Mouse (Mus musculus): Measurements from ENCODE around the gene Grap.
A peak's percentile ranks its signal among the peaks of the same experiment; 100 is the strongest.
"Not testable (repeated sequence)": the region's sequence is repeated elsewhere in the genome, so short reads cannot be mapped to it uniquely, and the experiment has no call there.

Gene Grap

GRCm38 (mm10) chr11:61640585-61640984, 12.5 kb upstream of the Grap start:
- DNase-seq, result not testable (repeated sequence)

DNA sequence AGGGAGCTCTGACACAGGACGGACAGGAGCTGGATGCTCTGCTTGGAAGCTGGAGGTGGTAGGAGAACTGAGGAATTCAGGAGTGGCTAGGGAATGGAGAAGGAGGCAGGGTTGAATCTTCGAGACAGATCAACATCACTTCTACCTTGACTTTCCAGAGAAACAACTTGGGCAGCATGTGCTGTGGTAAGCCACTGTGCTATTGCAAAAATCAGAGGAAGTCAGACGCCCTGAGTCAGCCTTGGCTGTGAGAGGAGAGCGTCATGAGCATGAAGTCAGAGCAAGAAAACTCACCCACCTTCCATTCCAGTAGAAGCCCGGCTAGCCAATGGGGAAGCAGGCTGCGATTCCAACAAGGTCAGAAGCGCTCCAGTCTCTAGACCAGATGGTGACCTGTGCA, 11.0 kb upstream of the Grap start:
- DNase-seq, result no peak

DNA sequence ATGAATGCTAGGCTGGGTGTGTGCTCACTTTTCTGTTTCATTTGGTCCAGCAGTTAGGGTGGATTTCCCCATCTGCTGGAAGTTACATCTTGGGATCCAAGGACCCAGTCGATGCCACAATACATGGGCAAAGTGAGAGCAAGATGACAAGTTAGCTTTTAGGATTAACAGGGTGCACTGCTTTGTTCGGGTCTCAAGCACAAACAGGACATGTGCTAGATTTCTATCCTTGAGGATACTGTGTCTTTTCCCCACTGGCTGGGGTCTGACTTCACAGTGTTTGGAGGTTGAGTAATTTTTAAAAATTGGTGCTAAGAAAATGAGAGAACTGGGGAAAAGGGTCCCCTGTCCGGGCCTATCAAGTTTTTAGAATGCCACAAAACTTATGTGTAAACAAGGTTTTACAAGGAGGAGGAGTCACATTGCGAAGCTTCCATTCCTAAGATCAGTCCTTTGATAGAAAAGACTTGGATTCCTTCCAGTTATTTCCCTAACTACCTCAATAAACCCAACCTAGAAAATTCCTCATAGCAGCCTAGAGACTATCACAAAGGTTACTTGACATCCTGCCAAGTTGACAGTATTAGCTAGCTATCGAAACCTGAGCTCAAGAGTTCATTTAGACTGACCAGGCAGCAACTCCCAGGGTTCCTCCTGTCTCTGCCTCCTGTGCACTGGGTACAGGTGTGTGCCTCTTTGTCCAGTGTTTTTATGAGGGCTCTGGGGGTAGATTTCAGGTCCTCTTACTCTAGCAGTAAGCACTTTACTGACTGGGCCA, 9.7 kb upstream of the Grap start:
- no peak for DNase-seq

DNA sequence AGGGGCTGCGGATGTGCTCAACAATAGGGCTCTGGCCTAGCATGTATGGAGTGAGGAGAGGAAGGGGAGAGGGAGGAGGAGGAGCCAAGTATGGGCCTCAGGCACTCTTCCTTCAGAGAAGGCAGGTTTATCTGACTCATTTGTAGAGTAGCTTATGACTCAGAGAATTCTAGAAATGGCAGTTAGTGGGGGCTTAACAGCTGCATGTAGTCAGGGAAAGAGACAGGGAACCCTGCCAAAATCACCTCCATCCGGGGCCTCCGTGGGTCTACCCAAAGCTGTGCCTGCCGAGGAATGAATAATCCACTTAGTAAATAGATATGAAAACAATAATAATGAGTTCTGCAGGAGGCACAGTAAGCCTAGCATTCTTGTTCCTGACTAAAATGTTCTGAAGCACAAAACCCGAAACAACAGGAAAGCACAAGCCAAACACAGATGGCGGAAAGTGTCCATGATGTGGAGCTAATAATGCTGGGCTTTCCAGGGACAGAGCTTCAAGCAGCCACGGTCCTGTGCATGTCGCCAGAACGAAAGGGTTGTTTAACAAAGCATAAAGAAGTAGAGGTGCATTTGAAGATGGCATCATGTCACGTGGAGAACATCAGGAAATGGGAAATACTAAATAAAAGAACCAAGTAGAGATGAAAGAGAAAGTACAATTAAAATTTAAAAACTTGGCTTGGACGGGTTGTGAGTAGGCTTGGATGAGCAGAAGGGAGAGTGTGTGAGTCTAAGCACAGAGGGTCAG, 8.3 kb upstream of the Grap start:
- no peak for DNase-seq

- no peak for DNase-seq
Observed at GRCm38 (mm10) chr11:61645357-61645857, 7.7 kb upstream of the Grap start.

DNA sequence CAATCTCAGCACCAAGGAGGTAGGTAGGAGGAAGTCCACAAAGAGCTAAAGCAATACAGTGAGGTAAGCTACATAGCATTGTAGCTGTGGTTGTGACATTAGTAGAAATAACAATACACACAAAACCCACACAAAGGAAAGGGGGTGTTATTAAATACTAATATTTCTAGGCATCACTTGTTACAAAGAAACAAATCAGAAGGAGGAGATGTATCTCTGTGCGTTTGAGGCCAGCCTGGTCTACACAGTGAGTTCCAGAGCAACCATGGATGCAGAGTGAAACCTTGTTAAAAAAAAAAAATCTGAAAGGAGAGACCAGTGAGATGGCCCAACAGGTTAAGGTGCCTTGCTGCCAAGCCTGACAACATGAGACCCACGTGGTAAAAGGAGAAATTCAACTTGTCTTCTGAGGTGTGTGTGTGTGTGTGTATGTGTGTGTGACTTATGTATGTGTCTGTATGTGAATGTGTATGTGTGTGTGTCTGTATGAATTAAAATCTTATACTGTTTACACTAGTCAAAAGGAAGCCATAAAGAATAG, 6.5 kb upstream of the Grap start:
- no peak for DNase-seq

DNA sequence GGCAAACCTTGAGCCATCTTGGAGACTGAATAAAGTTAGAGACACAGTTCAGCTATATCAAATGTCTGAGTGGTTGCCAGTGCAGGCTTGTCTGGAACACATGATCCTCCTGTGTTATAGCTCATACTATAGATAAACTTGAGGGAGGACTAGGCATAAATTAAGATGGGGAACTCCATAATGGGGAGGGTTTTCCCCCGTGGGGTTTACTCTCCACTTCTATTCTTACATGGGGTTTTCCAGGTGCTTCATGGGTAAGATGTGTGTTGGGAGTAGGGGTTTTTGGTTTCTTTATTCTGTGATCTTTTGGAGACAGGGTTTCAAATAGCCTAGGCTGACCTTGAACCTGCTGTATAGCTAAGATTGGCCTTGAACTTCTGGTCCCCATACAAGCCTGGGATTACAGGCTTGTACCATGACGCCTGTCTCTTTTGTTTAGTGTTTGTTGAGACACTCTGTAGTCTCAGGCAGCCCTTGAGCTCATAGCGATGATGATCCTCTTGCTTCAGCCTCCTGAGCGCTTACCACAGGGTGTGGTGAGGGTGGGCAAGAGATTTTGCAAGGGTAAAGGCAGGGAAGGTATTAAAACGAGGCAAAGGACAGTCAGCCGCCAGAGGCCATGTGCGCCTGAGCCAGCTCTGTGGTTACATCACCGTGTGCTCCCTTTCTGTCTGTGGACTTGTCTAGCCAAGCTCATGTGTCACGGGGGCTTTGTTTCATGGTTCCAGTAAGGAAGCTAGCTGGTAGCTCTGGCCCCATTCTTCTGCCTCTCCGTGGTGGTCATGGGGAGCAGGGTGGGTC, 5.8 kb upstream of the Grap start:
- DNase-seq, result no peak

DNA sequence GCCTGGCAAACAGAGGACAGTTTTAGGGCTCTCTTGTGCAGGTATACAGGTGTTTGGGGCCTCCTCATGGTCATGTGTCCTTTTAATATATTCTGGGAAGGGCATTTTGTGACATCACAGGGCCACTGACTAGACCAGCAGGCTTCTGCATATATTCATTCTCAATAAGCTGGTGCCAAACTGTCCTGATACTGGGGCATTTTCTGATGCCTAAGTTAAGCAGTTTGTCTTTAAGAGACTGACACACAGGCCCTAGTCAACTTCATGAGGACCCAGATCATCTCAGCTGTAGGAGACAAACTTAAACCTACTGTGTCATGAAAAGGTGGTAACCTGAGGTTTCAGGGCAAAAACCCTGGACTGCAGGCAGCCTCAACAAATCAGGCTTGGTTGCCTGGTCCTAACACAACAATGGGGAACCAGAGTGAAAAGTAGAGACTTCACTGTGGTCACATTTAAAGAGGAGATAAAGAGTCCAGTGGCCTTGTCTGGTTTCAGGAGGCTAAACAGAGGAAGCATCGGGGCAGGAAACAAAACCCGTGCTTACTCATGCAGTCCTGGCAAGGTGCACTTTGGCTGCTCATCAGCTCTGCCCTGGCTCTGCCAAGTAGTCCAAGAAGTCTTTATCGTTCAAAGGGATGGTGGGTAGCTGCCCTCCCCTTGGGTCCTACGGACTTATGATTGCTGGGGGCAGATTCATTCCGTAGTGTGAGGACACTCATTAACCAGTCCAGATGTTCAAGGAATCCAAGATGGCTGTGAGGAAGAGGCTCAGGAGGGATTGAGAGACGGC, 4.9 kb upstream of the Grap start:
- peak; percentile 49 for DNase-seq

- no peak for DNase-seq
Observed at GRCm38 (mm10) chr11:61648749-61649115, 4.3 kb upstream of the Grap start.

DNA sequence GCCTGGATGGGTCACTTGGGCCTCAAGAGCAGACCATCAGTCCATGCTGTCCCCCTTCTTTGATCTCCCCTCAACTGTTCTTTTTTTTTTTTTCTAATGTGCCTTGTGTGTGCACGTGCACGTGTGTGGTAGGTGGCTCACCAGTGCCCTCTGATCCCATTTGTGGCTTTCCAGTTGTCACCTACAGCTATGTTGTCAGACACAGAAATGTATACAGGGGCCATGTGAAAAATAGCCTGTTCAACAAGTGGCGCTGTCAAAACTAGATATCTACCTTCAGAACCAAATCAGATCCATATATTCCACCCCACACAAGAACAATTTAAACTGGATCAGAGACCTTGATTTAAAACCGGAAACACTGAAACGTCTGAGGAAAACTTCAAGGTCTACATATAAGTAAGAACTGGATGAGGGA, 3.9 kb upstream of the Grap start:
- no peak for DNase-seq

DNA sequence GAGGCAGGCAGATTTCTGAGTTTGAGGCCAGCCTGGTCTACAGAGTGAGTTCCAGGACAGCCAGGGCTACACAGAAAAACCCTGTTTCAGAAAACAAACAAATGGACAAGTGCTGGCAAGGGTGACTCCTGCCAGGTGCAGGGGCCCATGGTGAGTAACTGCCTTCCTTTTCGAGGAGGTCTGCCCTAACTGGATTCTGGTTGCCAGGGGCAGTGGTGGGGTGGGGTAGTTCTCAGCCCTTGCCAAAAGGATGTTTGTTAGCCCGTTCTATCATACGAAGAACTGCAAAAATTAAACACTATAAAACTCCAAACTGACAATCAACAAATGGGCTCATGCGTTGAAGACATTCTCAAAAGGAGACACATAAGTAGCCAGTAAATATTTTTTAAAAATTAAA, 3.4 kb upstream of the Grap start:
- DNase-seq, result no peak

- no peak for DNase-seq
Observed at GRCm38 (mm10) chr11:61650470-61651265, 2.4 kb upstream of the Grap start.

- DNase-seq, result no peak
Observed at GRCm38 (mm10) chr11:61652216-61652615, 849 bp upstream of the Grap start.

- DNase-seq, result no peak
Observed at GRCm38 (mm10) chr11:61653568-61653967, 503 bp downstream of the Grap start.

GRCm38 (mm10) chr11:61654786-61655311, 1.8 kb downstream of the Grap start:
- DNase-seq, result no peak

- no peak for DNase-seq
Observed at GRCm38 (mm10) chr11:61655649-61656048, 2.6 kb downstream of the Grap start.

DNA sequence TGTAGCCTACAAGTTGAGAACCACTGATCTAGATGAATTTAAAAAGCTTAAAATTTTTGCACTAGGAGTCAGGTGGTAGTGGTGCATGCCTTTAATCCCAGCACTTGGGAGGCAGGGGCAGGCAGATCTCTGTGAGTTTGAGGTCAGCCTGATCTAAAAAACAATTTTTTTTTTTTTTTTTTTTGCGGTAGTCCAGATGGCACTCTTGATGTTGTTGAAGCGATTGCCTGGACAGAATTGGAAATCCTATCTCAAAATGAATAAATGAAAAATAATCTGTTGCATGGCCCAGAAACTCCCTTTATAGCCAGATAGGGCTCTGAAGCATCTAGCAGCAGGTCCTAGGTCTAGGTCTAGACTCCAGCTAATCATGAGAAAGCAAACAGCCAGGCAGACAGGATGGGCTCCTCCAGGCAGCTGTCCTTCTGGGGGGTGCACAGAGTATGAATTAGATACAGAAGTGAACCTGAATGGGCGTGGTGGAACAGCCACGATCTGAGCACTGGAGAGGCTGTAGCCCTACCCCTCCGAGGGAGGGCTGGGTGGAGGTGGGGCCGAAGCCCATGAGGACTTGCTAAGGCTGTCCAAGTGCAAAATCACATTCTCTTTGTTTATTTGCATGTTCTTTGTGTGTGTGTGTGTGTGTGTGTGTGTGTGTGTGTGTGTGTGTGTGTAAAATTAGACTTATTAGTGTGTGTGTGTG, 3.2 kb downstream of the Grap start:
- DNase-seq, result no peak

DNA sequence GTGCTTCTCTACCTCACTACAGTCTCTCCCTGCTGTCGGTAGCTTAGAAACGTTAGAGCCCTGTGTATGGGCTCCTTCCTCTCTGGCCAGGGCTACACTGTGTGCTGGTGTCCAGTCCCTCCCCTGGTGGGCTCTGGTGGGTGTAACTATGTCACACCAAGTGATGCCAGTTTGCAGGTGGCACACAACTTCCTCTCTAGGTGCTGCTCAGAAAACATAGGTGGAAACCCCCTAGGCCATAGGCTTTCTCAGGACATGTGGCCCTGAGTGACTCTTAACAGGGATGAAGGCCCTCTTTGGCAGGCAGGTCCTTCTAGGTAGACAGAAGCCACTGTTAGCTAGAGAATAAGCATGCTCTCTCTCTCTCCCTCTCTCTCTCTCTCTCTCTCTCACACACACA, 4.4 kb downstream of the Grap start:
- no peak for DNase-seq

GRCm38 (mm10) chr11:61658360-61658922, 5.4 kb downstream of the Grap start:
- DNase-seq, result no peak
